Mouse (Mus musculus): ENCODE measurements around the gene Fig4.

- TF ChIP-seq POLR2A (IDR thresholded peaks at IDR 0.05; ENCODE audit: low read depth, low read length) (no peak), CTCF (IDR thresholded peaks at IDR 0.05; ENCODE audit: borderline replicate concordance, insufficient read depth, low read length) (no peak)
These were observed 140.0 kb downstream of the Fig4 start for GRCm38 (mm10) chr10:41163108-41163507.
